Mouse (Mus musculus): ENCODE results near the gene Auts2.

DNA sequence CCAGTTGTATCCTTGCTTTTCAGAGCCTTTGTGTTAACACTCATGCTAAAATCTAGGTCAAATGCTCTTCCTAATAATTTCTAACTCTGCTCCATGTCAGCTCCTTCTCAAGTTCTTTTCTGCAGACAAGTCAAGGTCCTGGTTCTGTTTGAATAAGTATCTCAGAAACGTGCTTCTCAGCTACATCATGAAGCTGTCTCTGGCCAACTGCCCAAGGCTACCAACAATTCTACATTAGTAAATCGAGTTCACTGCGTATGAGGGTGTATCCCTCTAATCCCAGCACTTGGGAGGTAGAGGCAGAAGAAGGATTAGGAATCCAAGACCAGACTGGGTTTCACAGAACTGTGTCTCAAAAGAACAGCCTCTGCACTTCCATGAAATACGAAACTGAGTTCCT is 1109.9 kb downstream of the Auts2 start:
- no peak for TF ChIP-seq CTCF (IDR thresholded peaks at IDR 0.05; ENCODE audit: low read depth, low read length)
- no peak for TF ChIP-seq POLR2A (IDR thresholded peaks at IDR 0.05; ENCODE audit: borderline replicate concordance, low read depth, low read length)

Data from bone marrow macrophage, adult 2 months (primary cell).